Mouse (Mus musculus) hindlimb bud, embryonic 11.5 days (tissue): ENCODE results near the gene Snapin.

Experiments
- DNase-seq: peaks from one replicate; pipeline ENCODE4 v3.0.0-alpha.2; 2012; ENCODE audit warnings: low read depth, low spot score; ENCODE audit errors: extremely low spot score

The Snapin gene

DNA sequence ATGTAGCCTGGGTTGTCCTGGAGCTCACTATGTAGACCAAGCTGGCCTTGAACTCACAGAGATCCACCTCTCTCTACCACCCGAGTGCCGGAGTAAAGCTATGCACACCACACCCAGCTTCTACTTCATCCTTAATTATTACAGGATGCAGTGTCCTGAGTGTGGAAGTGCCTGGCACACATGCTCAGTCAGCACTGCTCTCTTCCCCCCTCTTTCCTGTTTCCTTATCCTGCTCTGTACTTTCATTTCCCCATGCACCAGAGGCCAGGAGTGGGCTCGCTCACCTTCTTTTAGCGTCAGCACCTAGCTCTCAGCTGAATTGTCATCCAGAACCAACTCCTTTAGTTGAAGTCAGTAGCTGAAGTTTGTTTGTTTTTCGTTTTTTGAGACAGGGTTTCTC lies 30.5 kb downstream of the Snapin start:
- no peak for DNase-seq

GRCm38 (mm10) chr3:90459727-90460126 lies 31.1 kb downstream of the Snapin start:
- no peak for DNase-seq

DNA sequence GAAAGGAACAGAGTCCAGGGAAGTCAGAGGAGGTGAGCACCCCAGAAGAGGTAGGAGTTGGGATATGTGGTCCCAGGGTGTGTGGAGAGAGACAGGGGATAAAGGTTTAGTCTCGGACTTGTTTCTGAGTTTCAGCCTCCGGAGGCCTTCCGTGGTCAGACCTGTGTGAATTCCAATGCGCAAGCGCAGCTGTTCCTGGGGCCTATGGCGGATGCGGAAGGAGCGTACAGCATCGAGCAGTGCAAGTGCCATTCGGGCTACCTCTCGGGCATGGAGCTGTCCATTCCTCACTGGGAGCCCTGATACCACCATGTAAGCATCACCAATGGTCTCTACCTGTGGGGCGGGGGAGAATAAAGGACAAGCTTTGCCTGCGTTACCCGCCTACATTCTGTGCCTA lies 35.9 kb downstream of the Snapin start:
- no peak for DNase-seq

- DNase-seq: no peak
These were observed 39.3 kb downstream of the Snapin start for GRCm38 (mm10) chr3:90451396-90452095.

DNA sequence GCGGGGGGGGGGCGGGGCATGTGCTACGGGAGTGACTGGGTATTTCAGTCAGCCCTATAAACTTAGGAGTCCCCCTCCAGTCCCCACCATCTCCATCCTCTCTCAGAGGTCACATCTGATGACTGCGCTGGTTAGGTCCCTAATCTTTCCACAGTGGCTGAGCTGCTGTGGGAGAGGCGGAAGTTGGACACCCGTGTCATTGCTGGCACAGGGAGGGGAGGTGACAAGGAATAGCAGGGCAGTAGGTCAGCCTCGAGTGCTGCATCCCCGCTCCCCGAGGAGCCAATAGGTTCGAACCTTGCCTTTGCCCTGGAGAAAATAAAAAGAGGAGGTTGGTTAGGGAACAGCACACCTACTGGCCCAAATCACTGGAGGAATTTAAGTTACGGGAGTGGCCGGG lies 40.0 kb downstream of the Snapin start:
- no peak for DNase-seq

DNA sequence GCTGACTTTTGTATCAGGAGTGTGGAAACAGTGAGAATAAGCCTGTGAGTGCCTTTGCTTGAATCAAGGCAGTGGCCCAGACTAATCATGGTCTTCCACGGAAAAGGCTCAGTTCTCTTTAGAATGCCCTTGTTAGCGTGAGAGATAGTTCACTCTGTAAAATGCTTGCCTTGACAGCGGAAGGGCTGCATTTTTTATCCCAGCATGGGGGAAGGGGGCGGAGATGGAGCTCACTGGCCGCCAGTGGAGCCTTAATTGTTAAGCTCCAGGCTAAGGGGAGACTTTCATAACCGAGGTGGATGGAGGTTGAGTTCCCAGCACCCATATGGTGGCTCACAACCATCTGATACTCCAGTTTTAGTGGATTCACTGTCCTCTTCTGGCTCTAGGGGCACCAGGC lies 42.2 kb downstream of the Snapin start:
- DNase-seq: no peak

DNA sequence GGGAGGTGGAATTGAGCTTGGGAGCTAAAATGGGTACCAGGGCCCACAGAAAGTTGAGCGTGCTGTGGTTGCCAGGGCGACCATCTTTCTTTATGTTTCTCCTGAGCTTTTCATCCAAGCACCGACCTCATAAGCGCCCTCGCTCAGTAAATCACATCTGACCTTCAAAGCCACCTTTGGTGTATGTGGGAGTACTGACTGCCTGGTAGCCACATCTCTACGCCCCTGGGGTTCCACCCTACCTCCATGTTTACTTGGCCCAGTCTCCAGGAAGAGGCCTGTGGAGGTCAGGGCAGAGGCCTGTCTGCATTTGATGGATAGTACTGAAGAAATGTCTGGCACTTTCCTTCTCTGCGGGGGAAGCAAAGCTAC lies 43.7 kb downstream of the Snapin start:
- DNase-seq: no peak

- DNase-seq: peak; percentile 77
These were observed 44.3 kb downstream of the Snapin start for GRCm38 (mm10) chr3:90446389-90447122.

DNA sequence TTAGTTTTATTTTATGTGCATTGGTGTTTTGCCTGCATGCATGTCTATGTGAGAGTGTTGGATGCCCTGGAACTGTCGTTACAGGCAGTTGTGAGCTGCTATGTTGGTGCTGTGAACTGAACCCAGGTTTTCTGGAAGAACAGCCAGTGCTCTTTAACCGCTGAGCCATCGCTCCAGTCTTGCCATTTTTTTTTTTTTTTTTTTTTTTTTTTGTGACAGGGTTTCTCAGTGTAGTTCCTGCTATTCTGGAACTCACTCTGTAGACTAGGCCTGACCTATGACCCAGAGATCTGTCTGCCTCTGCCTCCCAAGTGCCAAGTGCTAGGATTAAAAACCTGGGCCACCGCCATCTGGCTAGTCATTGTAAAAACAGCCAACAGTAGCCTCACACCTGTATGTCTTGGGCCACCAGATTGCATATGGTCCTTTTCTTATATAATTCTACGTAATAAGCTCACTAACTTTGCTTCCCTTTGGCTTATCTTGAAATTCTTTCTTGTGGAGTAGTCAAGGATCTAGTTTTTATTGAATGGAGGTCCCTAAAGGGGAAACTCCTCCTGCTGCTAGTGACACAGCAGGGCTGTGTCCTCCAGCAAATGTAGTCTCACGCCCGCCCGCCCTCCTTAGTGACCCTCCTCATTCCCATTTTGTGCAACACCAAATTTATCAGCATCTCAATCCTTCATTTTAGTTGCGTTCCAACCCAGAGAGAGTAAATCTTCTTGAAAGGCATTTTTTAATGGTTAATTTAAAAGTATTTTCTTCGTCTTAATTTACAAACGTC lies 45.2 kb downstream of the Snapin start:
- DNase-seq: no peak

GRCm38 (mm10) chr3:90443977-90444376 lies 46.9 kb downstream of the Snapin start:
- no peak for DNase-seq

- no peak for DNase-seq
These were observed 50.1 kb downstream of the Snapin start for GRCm38 (mm10) chr3:90440756-90441155.
